Mouse (Mus musculus) B cell, adult 2 months (primary cell): ENCODE results near the gene Fcna.

ENCODE experiments used
- DNase-seq, 2 experiments: peaks; one replicate each; pipeline ENCODE4 v3.0.0; 2022

Gene Fcna

GRCm38 (mm10) chr2:25607761-25608622 lies 19.8 kb downstream of the Fcna start, which contains the start of gene Rabl6:
Gene Rabl6, minus strand, starts transcription at chr2:25608521.
- DNase-seq, result peak; percentile 86 to 89

DNA sequence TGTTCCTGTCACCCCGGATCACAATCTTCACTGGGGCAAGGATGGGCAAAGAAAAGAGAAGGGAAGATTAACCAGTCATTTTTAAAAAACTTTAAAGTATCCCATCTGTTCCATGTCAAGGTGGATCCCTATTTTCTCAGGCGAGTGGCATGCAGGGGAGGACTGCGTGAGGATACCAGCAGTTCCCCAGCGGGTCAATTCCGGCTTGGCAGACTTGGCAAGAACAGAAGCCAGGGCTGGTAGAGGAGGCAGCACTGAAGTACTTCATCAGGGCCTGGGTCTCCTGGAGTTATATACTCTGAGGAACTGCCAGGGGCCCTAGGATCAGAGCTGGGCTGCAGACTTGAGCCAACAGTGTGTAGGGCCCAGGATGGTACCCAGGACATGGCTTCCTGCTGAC lies 25.3 kb downstream of the Fcna start:
- DNase-seq, result no peak

DNA sequence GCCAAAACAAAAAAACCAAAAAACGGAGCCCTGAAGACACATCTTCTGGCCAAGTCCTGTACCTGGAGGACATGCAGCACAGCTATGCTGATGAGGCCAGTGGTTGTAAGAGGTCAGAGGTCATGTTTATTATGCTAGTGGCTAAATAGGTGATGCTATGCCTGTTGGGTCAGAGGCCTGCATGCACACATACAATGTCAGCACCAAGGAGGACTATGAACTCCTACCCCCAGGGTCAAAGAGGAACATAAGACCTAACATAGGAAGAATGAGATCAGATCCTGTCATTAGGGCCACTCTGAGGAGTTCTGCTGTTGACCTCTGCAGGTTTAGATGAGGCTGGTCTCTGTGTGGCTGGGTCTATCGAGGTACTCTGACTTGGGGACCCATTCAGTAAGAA lies 27.8 kb downstream of the Fcna start:
- DNase-seq, result no peak

GRCm38 (mm10) chr2:25598749-25599148 lies 29.1 kb downstream of the Fcna start:
- DNase-seq, result no peak

- DNase-seq, result no peak
Observed at GRCm38 (mm10) chr2:25596765-25597510, 30.9 kb downstream of the Fcna start.

GRCm38 (mm10) chr2:25591863-25592262 lies 36.0 kb downstream of the Fcna start:
- DNase-seq, result peak; percentile 31 to 40

GRCm38 (mm10) chr2:25588227-25588907 lies 39.5 kb downstream of the Fcna start:
- no peak for DNase-seq

- DNase-seq, result no peak
Observed at GRCm38 (mm10) chr2:25587290-25587689, 40.5 kb downstream of the Fcna start.

DNA sequence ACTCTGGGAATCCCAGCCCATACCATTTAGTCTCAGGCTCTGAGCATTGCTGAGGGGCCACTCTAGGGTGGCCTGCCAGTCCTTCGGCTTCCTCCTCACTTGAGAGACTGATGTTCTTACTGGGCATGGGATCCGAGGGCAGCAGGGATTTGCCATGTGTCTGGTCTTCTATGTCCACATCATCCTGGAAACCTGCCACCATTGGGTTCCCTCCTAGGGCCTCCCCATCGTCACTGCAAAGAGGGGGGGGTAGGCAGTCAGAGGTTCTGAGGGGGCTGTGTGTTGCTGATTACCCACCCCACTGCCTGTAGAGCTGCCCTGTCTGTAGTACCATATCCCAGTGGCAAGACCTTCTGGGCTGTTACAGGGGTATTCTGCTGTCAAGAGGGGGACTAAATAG lies 42.2 kb downstream of the Fcna start:
- DNase-seq, result no peak

DNA sequence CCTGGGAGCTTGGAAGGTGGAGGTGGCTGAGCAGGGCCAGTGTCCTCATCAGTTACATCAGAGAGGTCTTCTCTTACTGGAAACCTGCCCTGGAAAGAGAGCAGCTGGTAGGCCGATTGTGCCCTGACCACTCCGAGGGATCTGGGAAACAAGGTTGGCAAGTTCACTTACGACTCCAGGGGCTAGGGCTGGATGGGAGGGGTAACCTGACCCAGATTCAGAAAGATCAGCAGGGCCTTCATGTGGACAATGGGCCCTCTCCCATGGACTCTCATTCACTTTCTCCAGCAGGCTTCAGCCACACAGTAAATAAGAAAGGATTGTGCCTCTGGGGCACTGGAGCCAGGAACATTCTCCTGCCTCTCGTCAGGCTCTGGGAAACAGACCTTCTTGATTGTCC lies 43.0 kb downstream of the Fcna start:
- no peak for DNase-seq

DNA sequence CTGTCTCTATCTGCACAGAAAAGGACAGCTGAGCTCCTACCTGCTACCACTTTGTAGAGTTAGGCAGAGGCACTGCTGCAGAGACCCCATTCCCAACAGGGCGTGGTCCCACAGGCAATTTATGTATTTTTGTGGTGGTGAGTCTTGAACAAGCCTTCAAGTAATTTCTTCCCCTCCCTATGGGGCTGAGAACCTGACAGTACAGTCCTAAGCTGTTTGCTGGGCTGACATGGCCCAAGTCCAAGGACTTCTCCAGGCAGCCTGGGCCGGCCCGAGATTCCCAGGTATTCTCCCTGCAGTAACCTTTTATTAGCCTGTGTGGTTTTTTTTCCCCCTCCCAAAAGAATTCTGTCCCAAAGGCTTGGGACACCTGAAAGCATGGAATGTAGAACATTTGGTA lies 43.7 kb downstream of the Fcna start:
- DNase-seq, result no peak

GRCm38 (mm10) chr2:25583571-25583970 lies 44.3 kb downstream of the Fcna start:
- DNase-seq, result no peak

DNA sequence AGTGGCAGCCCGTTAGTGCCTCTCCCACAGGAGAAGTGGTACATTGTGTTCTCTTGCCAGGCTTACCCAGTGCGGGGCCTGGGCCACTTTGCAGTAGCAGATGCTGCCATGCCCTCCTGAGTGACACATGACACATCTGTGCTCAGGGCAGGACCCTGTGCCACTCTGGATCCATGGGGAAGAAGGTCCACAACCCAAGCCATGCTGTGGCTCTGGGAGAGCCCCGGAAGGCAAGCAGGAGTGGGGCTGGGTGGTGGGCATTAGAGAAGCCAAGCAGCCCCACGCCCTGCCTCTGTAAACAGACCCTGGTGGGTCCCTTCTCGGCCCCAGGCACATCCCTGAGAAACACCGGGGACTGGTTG lies 44.7 kb downstream of the Fcna start:
- DNase-seq, result no peak

DNA sequence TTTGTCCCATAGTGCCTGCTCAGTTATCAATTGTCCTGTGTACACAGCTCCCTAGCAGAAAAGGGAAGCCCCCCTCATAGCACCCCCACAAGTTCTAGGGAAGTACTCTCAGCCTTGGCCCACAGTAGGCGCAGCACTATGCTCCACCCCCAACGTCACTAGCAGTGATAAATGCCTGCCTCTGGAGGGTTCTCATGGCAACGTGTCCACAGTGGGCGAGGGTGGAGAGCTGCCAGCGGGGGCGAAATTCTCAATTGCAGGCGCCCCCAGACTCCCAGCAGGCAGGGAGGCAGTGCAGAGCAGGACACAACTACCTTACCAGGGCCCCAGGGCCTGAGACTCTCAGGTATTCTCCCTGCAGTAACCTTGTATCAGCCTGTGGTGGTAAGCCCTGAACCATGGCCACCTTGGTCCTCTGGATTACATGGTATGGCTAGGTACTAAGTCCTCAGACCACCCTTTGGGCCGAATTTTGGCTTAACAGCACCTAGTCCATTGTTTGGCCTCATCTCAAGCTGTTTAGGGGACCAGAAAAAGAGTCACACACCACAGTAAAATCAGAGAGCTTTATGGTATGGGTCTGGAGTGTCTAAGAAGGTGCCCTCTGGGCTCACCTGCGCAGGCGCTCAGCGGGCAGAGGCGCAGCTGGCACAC lies 45.2 kb downstream of the Fcna start:
- DNase-seq, result peak; percentile 18 to 23

DNA sequence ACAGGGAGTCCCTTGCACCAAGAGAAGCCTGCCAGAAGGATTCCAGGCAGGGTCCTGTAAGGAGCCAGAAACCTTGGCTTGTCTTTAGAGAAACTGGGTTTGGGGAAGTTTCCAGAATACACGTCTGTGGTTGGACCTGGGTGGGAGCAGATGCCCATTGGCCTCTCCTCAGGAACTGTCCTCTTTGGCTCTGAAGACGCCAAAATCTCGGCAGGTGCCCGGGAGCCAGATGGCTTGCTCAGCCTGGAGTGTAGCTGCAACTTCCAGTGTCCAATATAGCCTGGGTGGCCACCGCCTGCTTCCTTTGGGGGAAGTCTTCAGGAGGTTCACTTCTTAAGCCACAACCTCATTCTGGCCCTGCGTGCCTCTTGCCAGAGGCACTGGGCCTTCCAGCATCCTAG lies 45.9 kb downstream of the Fcna start:
- DNase-seq, result no peak

DNA sequence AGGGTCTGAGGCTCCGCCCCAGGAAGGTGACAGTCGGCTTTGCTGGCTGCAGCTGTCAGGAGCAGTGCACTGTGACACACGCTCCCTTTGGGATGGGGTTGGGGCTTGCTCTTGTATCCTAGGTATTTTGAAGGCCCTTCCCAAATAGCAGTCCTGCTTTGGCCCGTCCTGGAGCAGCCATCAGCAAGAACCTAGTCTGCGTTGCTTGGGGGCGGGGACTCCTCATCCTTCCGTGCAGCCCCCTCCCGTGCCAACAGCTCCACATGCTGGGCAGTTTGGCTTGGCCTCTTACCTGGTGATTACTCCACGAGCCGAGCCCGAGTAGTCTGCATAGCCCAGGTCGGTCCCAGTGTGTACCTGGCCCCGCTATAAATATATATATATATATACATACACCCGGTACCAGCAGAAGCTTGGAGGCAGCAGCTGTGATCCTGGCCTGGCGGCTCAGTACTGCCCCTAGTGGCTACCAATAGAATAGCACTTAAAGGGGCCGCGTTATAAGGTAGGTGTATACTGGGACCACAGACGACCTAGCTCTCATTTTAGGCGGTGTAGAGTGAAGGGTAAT lies 46.5 kb downstream of the Fcna start, which contains the start of gene Ajm1:
Gene Ajm1, minus strand, starts transcription at position 464 of the 571 bp plus-strand sequence.
- DNase-seq, result peak; percentile 81 to 82

GRCm38 (mm10) chr2:25580621-25581101 lies 47.2 kb downstream of the Fcna start:
- DNase-seq, result peak in 1 of 2 experiments; percentile 21

DNA sequence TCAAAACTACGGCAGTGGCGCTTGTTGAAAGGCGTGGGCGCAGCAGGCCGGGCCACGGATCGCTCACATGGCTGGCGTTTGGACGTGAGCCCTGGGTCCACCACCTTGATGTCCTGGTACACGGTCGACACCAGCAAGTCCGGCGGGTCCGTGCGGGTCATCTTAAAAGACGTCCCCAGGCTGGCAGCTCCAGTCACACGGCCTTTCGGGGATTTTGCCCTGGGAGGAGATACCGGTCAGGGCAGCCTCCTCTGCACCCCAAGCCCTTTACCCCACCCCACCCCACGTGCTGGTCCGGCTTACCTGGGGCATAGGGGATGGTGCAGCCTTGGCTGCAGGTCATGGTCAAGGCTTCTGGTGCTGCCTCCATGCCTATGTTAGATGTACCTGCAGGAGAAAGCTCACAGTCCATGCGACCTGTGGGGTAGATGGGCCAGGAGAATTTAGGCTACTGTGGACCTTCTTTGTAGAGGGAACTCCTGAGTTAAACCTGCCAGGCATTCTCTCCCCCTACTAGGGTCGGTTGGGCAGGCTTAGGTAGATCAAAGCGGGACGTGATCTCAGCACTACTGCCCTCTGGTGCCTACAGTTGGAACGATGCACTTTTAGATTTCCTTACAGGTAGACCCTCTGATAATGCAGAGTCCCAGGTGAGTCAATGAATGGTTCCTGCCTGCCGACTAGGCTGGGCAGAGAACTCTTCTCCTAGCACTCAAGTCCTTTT lies 47.9 kb downstream of the Fcna start:
- DNase-seq, result peak; percentile 76 to 77

DNA sequence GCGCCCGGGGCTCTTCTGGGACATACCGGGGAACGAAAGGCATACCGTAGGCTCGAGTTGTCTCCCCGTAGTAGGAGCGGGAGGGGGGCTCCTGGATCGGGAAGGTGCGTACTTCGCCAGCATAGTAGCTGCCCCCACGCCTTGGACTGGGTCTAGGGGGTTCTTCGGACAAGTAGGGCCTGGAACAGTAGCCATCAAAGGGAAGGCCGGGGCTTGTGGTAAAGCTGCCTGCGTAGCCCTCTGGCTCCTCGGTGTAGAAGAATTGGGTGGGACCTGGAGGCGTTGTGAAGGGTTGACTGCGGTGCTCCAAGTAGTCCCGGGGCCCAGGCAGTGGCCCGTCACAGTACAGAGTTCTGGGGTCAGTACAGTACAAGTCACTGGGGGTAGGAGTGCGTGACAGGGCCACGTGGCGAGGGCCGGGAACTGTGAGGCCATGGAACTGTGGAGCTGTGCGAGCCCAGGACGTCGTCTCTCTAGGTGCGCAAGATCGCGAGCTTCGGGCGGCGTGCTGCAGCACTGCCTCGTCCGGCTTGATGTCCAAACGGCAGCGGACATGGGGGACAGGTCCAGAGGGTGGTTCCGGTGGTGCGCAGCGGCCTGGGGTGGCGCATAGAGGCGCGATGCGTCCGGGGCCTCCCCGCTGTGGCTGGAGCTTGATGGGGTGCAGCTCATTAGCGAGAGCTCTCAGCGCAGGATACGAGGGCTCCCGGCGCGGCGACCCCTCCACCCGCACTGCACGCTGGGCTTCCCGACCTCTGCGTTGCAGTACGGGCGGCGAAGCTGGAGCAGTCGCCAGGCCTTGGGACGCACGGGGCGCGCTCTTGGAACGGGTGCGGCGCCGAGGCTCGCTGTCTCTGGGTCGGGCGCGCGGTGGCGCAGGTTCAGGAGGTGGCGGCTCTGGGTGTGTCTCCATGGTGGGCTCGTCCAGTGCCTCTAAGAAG lies 48.8 kb downstream of the Fcna start:
- peak; percentile 32 to 48 for DNase-seq
